Mouse (Mus musculus) CH12.LX (cell line): Measurements from ENCODE around the gene Cacnb4.

Experiments
- CTCF ChIP-seq, 2 experiments: IDR thresholded peaks in 1 of 2; conservative IDR thresholded peaks in 1 of 2; 2 replicates each; pipeline ENCODE4 v1.5.1; 2011 to 2012; ENCODE audit warnings: low read depth in 2 of 2, low read length in 2 of 2, improper control_type of control experiment in 1 of 2, inconsistent platforms in 1 of 2, mild to moderate bottlenecking in 1 of 2, moderate library complexity in 1 of 2
- ELF1 ChIP-seq: IDR thresholded peaks from 2 replicates; pipeline ENCODE4 v1.6.1; 2014; ENCODE audit warnings: low read depth, mild to moderate bottlenecking, inconsistent platforms, low read length, improper control_type of control experiment
- EP300 ChIP-seq: IDR thresholded peaks from 2 replicates; pipeline ENCODE4 v1.6.1; 2011; ENCODE audit warnings: low read length, improper control_type of control experiment
- GABPA ChIP-seq: IDR thresholded peaks from 2 replicates; pipeline ENCODE4 v1.6.1; 2012; ENCODE audit warnings: low read depth, low read length, improper control_type of control experiment, inconsistent platforms; ENCODE audit not compliant: insufficient replicate concordance
- MAFK ChIP-seq: IDR thresholded peaks from 2 replicates; pipeline ENCODE4 v1.6.1; 2011; ENCODE audit warnings: low read length, improper control_type of control experiment; ENCODE audit not compliant: insufficient replicate concordance
- MAX ChIP-seq: IDR thresholded peaks from 2 replicates; pipeline ENCODE4 v1.6.1; 2011; ENCODE audit warnings: low read length, improper control_type of control experiment
- MEF2A ChIP-seq: IDR thresholded peaks from 2 replicates; pipeline ENCODE4 v1.6.1; 2014; ENCODE audit warnings: low read depth, mild to moderate bottlenecking, inconsistent platforms, low read length, improper control_type of control experiment, borderline replicate concordance
- MXI1 ChIP-seq: IDR thresholded peaks from 2 replicates; pipeline ENCODE4 v1.6.1; 2011; ENCODE audit warnings: mild to moderate bottlenecking, low read depth, low read length, improper control_type of control experiment
- PAX5 ChIP-seq: IDR thresholded peaks from 2 replicates; pipeline ENCODE4 v1.6.1; 2012; ENCODE audit warnings: low read length, inconsistent platforms, mixed read lengths
- POLR2A ChIP-seq: IDR thresholded peaks from 2 replicates; pipeline ENCODE4 v1.6.1; 2011; ENCODE audit warnings: low read depth, mild to moderate bottlenecking, improper control_type of control experiment, low read length
- ZNF384 ChIP-seq: IDR thresholded peaks from 2 replicates; pipeline ENCODE4 v1.6.1; 2012; ENCODE audit warnings: low read depth, low read length, improper control_type of control experiment, inconsistent platforms

DNA sequence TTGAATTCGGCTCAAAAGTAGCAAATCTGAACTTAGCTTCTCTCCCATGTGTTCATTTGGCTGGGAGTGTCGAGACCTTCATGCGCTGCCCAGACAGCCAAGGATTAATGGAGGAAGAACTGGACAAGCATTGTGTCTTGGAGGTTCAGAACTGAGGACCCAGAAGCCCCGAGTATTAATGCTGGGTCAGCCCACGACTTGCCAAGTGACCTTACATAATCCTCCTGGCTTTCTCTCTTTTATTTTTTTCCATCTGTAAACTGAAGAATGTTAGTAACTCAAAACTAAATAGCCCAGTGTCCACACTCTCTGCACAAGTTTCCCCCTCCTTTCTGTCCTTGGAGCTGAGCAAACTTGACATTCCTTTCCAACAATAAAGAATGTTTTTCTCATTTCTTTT, 95.9 kb downstream of the Cacnb4 start:
- TF ChIP-seq CTCF (conservative IDR thresholded peaks at IDR 0.05 in 1 of 2, IDR thresholded peaks at IDR 0.05 in 1 of 2; ENCODE audit: low read depth in 2 of 2, low read length in 2 of 2) (no peak), POLR2A (no peak), ELF1 (no peak), ZNF384 (no peak), MAX (no peak), PAX5 (no peak), MAFK (no peak), MEF2A (no peak), EP300 (no peak), GABPA (no peak), MXI1 (no peak)
